Mouse (Mus musculus) adrenal gland, adult 2 months (tissue): ENCODE measurements around the gene Gm4744. TPM values are rescaled to one million over a fixed set of nuclear protein-coding genes. Genes with fewer than 3 reads are reported as not detected.
"Not testable (repeated sequence)": the region's sequence is repeated elsewhere in the genome, so short reads cannot be mapped to it uniquely, and the experiment has no call there.

Experiments
- DNase-seq: peaks from one replicate; pipeline ENCODE4 v3.0.0; 2021
- long read RNA-seq: library from polyadenylated mRNA; stranded (forward); transcript quantifications from one replicate; pipeline ENCODE4 v2.0.0, GENCODE M21; 2021
- polyA plus RNA-seq: library from polyadenylated mRNA; depleted of rRNA; stranded (reverse); fragments of >200 nt; gene quantifications from 2 replicates; pipeline ENCODE4 v1.2.3, GENCODE M21; 2012; rRNA removed
- total RNA-seq, 2 experiments: library from RNA; stranded (reverse); gene quantifications; 2 replicates each; pipeline ENCODE4 v1.2.3; 2021

Gene Gm4744
- total RNA-seq, result not detected
- not detected in 2 replicates for polyA plus RNA-seq
- long read RNA-seq, result 0 reads

GRCm38 (mm10) chr6:40951770-40952169, at the start of gene Gm4744:
Gene Gm4744 (minus strand): TSS chr6:40951870.
- no peak for DNase-seq

- not testable (repeated sequence) for DNase-seq
Measured at GRCm38 (mm10) chr6:40999379-40999778, 47.7 kb upstream of the Gm4744 start, which contains the start of gene Gm2663. Gene Gm2663 (minus strand): TSS chr6:40999479.

GRCm38 (mm10) chr6:40964454-40964853, 12.8 kb upstream of the Gm4744 start, which contains the start of gene 1810009J06Rik:
Gene 1810009J06Rik (plus strand): TSS chr6:40964754.
- not testable (repeated sequence) for DNase-seq

- DNase-seq, result no peak
Measured at GRCm38 (mm10) chr6:40953716-40954115, 2.0 kb upstream of the Gm4744 start.

- no peak for DNase-seq
Measured at GRCm38 (mm10) chr6:40940457-40940856, 11.2 kb downstream of the Gm4744 start, which contains the start of gene 1700074P13Rik. Gene 1700074P13Rik (minus strand): TSS chr6:40940557.

- no peak for DNase-seq
Measured at GRCm38 (mm10) chr6:40919954-40920353, 31.7 kb downstream of the Gm4744 start.

GRCm38 (mm10) chr6:40900287-40900686, 51.4 kb downstream of the Gm4744 start, which contains the start of gene Prss58:
Gene Prss58 (minus strand): TSS chr6:40900387.
- no peak for DNase-seq

Other genes starting within 250 kb of the Gm4744 start
- gene Moxd2, start 64.4 kb downstream of the Gm4744 start, total RNA-seq, result not detected
- gene Moxd2, start 64.4 kb downstream of the Gm4744 start, polyA plus RNA-seq, result not detected in 2 replicates
- gene Prss58, start 51.5 kb downstream of the Gm4744 start, total RNA-seq, result not detected
- gene Prss58, start 51.5 kb downstream of the Gm4744 start, polyA plus RNA-seq, result not detected in 2 replicates
- not detected for gene 1700074P13Rik, start 11.3 kb downstream of the Gm4744 start, total RNA-seq
- gene 1700074P13Rik, start 11.3 kb downstream of the Gm4744 start, polyA plus RNA-seq, result not detected in 2 replicates
- not detected for gene 1810009J06Rik, start 12.9 kb upstream of the Gm4744 start, total RNA-seq
- not detected in 2 replicates for gene 1810009J06Rik, start 12.9 kb upstream of the Gm4744 start, polyA plus RNA-seq
- gene Gm2663, start 47.6 kb upstream of the Gm4744 start, total RNA-seq, result not detected
- gene Gm2663, start 47.6 kb upstream of the Gm4744 start, polyA plus RNA-seq, result not detected in 2 replicates
- gene 2210010C04Rik, start 83.6 kb upstream of the Gm4744 start, total RNA-seq, result not detected
- gene 2210010C04Rik, start 83.6 kb upstream of the Gm4744 start, polyA plus RNA-seq, result 0.08 TPM in 1 of 2 replicates, not detected in the other